Mouse (Mus musculus) adrenal gland, adult 8-10 months (tissue): ENCODE measurements around the gene Maml2. TPM values are rescaled to one million over a fixed set of nuclear protein-coding genes. Genes with fewer than 3 reads are reported as not detected.

Experiments
- DNase-seq: peaks from one replicate; pipeline ENCODE4 v3.0.0; 2022
- microRNA-seq, 2 experiments: library from miRNA; unstranded; fragments of <30 nt; microRNA quantifications; one replicate each; pipeline ENCODE4 v1.2.0; 2022
- total RNA-seq, 4 experiments: library from RNA; stranded (reverse); gene quantifications; 2 replicates each; pipeline ENCODE4 v1.2.4; 2022

Gene Maml2
- total RNA-seq, 4 experiments from 2014 or later, result 6.7 to 13.7 (median 9.6) TPM

GRCm38 (mm10) chr9:13749675-13749998 lies 451.9 kb downstream of the Maml2 start:
- no peak for DNase-seq

- no peak for DNase-seq
Observed at GRCm38 (mm10) chr9:13752543-13752942, 454.8 kb downstream of the Maml2 start.

Small RNA genes lying within 50 kb of the gene (microRNA-seq; reads per million reads assigned to microRNA genes)
- 0 reads per million in 2 experiments for gene Gm22643

Other genes with a start within 250 kb of the Maml2 start
- gene Jrkl, start 52.1 kb upstream of the Maml2 start, total RNA-seq, result 1 to 10 TPM; 7.7 to 9.5 (median 8.0) TPM
- gene Ccdc82, start 51.0 kb upstream of the Maml2 start, total RNA-seq, result 10 to 100 TPM; 15.8 to 30.0 (median 21.9) TPM
- not detected for gene Gm17571, start 148.8 kb downstream of the Maml2 start, total RNA-seq